Mouse (Mus musculus): ENCODE data around the gene Myo1d.

- TF ChIP-seq CTCF (IDR thresholded peaks at IDR 0.05; ENCODE audit: insufficient read depth, low read length) = no peak
- no peak for TF ChIP-seq POLR2A (IDR thresholded peaks at IDR 0.05; ENCODE audit: borderline replicate concordance, extremely low read depth, low read depth, low read length)
These were observed 281.3 kb downstream of the Myo1d start for GRCm38 (mm10) chr11:80498328-80499070.
